Mouse (Mus musculus) kidney, adult 2 months (tissue): ENCODE results near the gene Myh11.

Source experiments
- CTCF ChIP-seq: fragments of 200-500 bp; conservative IDR thresholded peaks from 2 replicates; pipeline ENCODE4 v1.5.1; 2011; ENCODE audit warnings: low read depth, mild to moderate bottlenecking, control low read depth, low read length, moderate library complexity, mixed read lengths; ENCODE audit not compliant: insufficient read depth, insufficient read length
- POLR2A ChIP-seq: fragments of 200-500 bp; IDR thresholded peaks from one replicate; pipeline ENCODE4 v1.6.1; 2011; ENCODE audit warnings: low read depth, low read length, control low read depth

DNA sequence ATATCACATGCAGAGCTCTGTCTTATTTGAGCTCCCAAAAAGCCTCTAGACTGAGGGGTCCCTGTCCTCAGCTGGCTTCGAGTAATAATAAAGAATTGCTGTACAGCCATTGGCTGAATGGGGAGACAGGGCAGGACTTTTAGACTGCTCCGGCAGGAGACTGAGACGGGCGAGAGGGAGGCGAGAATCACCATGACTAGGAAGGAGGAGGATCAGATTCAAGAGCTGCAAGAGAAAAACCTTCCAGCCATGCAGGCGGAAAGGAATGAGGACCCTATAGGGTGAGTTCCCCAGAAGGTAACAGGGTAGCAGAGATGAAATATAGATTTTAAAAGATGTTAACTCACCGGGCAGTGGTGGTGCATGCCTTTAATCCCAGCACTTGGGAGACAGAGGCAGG lies 21.7 kb upstream of the Myh11 start:
- no peak for TF ChIP-seq CTCF
- no peak for TF ChIP-seq POLR2A
